Mouse (Mus musculus): ENCODE data around the gene Pde4d.

Gene Pde4d

GRCm38 (mm10) chr13:109599711-109600110 lies 1150.0 kb downstream of the Pde4d start:
- no peak for DNase-seq

- DNase-seq: no peak
These were observed 1154.3 kb downstream of the Pde4d start for GRCm38 (mm10) chr13:109604017-109604416.

GRCm38 (mm10) chr13:109605140-109605539 lies 1155.4 kb downstream of the Pde4d start:
- DNase-seq: no peak

- no peak for DNase-seq
These were observed 1159.5 kb downstream of the Pde4d start for GRCm38 (mm10) chr13:109609106-109609804.

GRCm38 (mm10) chr13:109609805-109610187 lies 1160.0 kb downstream of the Pde4d start:
- peak; percentile 48 for DNase-seq

- no peak for DNase-seq
These were observed 1161.0 kb downstream of the Pde4d start for GRCm38 (mm10) chr13:109610772-109611171.

GRCm38 (mm10) chr13:109615213-109615784 lies 1165.6 kb downstream of the Pde4d start:
- no peak for DNase-seq

- DNase-seq: no peak
These were observed 1166.1 kb downstream of the Pde4d start for GRCm38 (mm10) chr13:109615785-109616281.

- no peak for DNase-seq
These were observed 1169.5 kb downstream of the Pde4d start for GRCm38 (mm10) chr13:109619158-109619657.

- no peak for DNase-seq
These were observed 1172.5 kb downstream of the Pde4d start for GRCm38 (mm10) chr13:109622207-109622606.

GRCm38 (mm10) chr13:109623201-109623600 lies 1173.5 kb downstream of the Pde4d start:
- DNase-seq: no peak

- DNase-seq: no peak
These were observed 1175.1 kb downstream of the Pde4d start for GRCm38 (mm10) chr13:109624772-109625349.

GRCm38 (mm10) chr13:109625466-109626129 lies 1175.8 kb downstream of the Pde4d start:
- DNase-seq: no peak

GRCm38 (mm10) chr13:109627265-109627664 lies 1177.5 kb downstream of the Pde4d start:
- DNase-seq: no peak

- DNase-seq: no peak
These were observed 1178.9 kb downstream of the Pde4d start for GRCm38 (mm10) chr13:109628606-109629005.

- DNase-seq: no peak
These were observed 1179.5 kb downstream of the Pde4d start for GRCm38 (mm10) chr13:109629216-109629615.

GRCm38 (mm10) chr13:109631399-109632026 lies 1181.8 kb downstream of the Pde4d start:
- no peak for DNase-seq

GRCm38 (mm10) chr13:109632387-109633036 lies 1182.8 kb downstream of the Pde4d start:
- DNase-seq: no peak

GRCm38 (mm10) chr13:109633037-109633418 lies 1183.3 kb downstream of the Pde4d start:
- no peak for DNase-seq

- no peak for DNase-seq
These were observed 1186.3 kb downstream of the Pde4d start for GRCm38 (mm10) chr13:109635901-109636520.

GRCm38 (mm10) chr13:109638273-109638672 lies 1188.5 kb downstream of the Pde4d start:
- DNase-seq: no peak

- no peak for DNase-seq
These were observed 1189.5 kb downstream of the Pde4d start for GRCm38 (mm10) chr13:109639286-109639685.
